Mouse (Mus musculus) neural tube, embryonic 15.5 days (tissue): Measurements from ENCODE around the gene Dapp1. TPM values are rescaled to one million over a fixed set of nuclear protein-coding genes. Genes with fewer than 3 reads are reported as not detected.
A peak's percentile ranks its signal among the peaks of the same experiment; 100 is the strongest.

ENCODE experiments used
- ATAC-seq: fragments of 200-750 bp; cut with Nextera tagmentation; 2 replicates; pipeline ENCODE4 v1.8.0; 2017; ENCODE audit warnings: mild to moderate bottlenecking, moderate TSS enrichment, moderate library complexity; ENCODE audit not compliant: low FRiP score
- H3K27ac ChIP-seq: fragments of 300-500 bp; sonication (generic); replicated peaks from 2 replicates; pipeline ENCODE4 v1.5.1; 2015; ENCODE audit warnings: mild to moderate bottlenecking, inconsistent platforms
- H3K27me3 ChIP-seq: fragments of 300-500 bp; sonication (generic); replicated peaks from 2 replicates; pipeline ENCODE4 v1.6.1; 2015; ENCODE audit warnings: inconsistent platforms
- H3K36me3 ChIP-seq: fragments of 300-500 bp; sonication (generic); 2 replicates; pipeline ENCODE4 v1.6.1; 2015; ENCODE audit warnings: inconsistent platforms
- H3K4me1 ChIP-seq: fragments of 300-500 bp; sonication (generic); 2 replicates; pipeline ENCODE4 v1.6.1; 2015; ENCODE audit warnings: inconsistent platforms
- H3K4me2 ChIP-seq: fragments of 300-500 bp; sonication (generic); 2 replicates; pipeline ENCODE4 v1.6.1; 2015; ENCODE audit warnings: inconsistent platforms, mild to moderate bottlenecking, moderate library complexity
- H3K4me3 ChIP-seq: fragments of 300-500 bp; sonication (generic); replicated peaks from 2 replicates; pipeline ENCODE4 v1.5.1; 2015; ENCODE audit warnings: mild to moderate bottlenecking, inconsistent platforms
- H3K9ac ChIP-seq: fragments of 300-500 bp; sonication (generic); replicated peaks from 2 replicates; pipeline ENCODE4 v1.6.1; 2015; ENCODE audit warnings: mild to moderate bottlenecking, inconsistent platforms
- H3K9me3 ChIP-seq: fragments of 300-500 bp; sonication (generic); replicated peaks from 2 replicates; pipeline ENCODE4 v1.6.1; 2016; ENCODE audit warnings: inconsistent platforms
- WGBS: fragments of 180-500 bp; shearing (Covaris S2); methylation state at CpG from one replicate; pipeline ENCODE4 v1.1.7; 2015; ENCODE audit warnings: mixed read lengths; 5-methylcytosine and 5-hydroxymethylcytosine counted together
- polyA plus RNA-seq: library from polyadenylated mRNA; unstranded; fragments of >200 nt; fragmentation: Nextera tagmentation; extraction: Ambion mirVana; gene quantifications from 2 replicates; pipeline ENCODE4 v1.2.1, GENCODE M21; 2015

Dapp1 gene
- polyA plus RNA-seq, 1 experiment from 2014 or later, result 1.5 TPM

- ATAC-seq, result no peak
- Histone ChIP-seq H3K4me3 (peak overlapping the region; percentile 29), H3K27ac (no peak overlapping the region), H3K27me3 (no peaks in the 10 kb centered on the region), H3K4me1 (peaks cover 16% of the 10 kb centered on the region), H3K36me3 (no peaks in the 10 kb centered on the region), H3K9ac (no peak overlapping the region), H3K9me3 (no peaks in the 10 kb centered on the region), H3K4me2 (peak overlapping the region; percentile 46)
- 45% methylated on average over 15 of the region's 15 CpGs for WGBS
These were observed 637 bp downstream of the Dapp1 start for GRCm38 (mm10) chr3:137980435-137981381.

GRCm38 (mm10) chr3:137978233-137978632, 3.1 kb downstream of the Dapp1 start:
- Histone ChIP-seq H3K4me2 (no peak overlapping the region), H3K27ac (no peak overlapping the region), H3K4me1 (peaks cover 20% of the 10 kb centered on the region), H3K9me3 (no peaks in the 10 kb centered on the region), H3K9ac (no peak overlapping the region), H3K4me3 (no peak overlapping the region), H3K36me3 (no peaks in the 10 kb centered on the region), H3K27me3 (no peaks in the 10 kb centered on the region)
- ATAC-seq, result no peak
- 84% methylated on average over 5 of the region's 5 CpGs for WGBS

GRCm38 (mm10) chr3:137977629-137978041, 3.7 kb downstream of the Dapp1 start:
- Histone ChIP-seq H3K9ac (no peak overlapping the region), H3K4me3 (no peak overlapping the region), H3K4me1 (peaks cover 20% of the 10 kb centered on the region), H3K27ac (peak overlapping the region; percentile 10), H3K36me3 (no peaks in the 10 kb centered on the region), H3K4me2 (no peak overlapping the region), H3K9me3 (no peaks in the 10 kb centered on the region), H3K27me3 (no peaks in the 10 kb centered on the region)
- peak; percentile 69 for ATAC-seq
- 25% methylated on average over 6 of the region's 6 CpGs for WGBS

- no peak overlapping the region for H3K4me2 ChIP-seq
- H3K36me3 ChIP-seq, result no peaks in the 10 kb centered on the region
- peak overlapping the region; percentile 48 for H3K27ac ChIP-seq
- peaks cover 20% of the 10 kb centered on the region for H3K4me1 ChIP-seq
- no peaks in the 10 kb centered on the region for H3K9me3 ChIP-seq
- no peak overlapping the region for H3K9ac ChIP-seq
- H3K27me3 ChIP-seq, result no peaks in the 10 kb centered on the region
- 23% methylated on average over 9 of the region's 9 CpGs for WGBS
- ATAC-seq, result peak; percentile 83
- no peak overlapping the region for H3K4me3 ChIP-seq
These were observed 4.3 kb downstream of the Dapp1 start for GRCm38 (mm10) chr3:137976943-137977628.

- H3K4me3 ChIP-seq, result no peak overlapping the region
- no peaks in the 10 kb centered on the region for H3K9me3 ChIP-seq
- H3K36me3 ChIP-seq, result no peaks in the 10 kb centered on the region
- no peak overlapping the region for H3K9ac ChIP-seq
- 84% methylated on average over 17 of the region's 17 CpGs for WGBS
- no peak for ATAC-seq
- H3K4me2 ChIP-seq, result no peak overlapping the region
- H3K27ac ChIP-seq, result no peak overlapping the region
- no peaks in the 10 kb centered on the region for H3K27me3 ChIP-seq
- H3K4me1 ChIP-seq, result peaks cover 16% of the 10 kb centered on the region
These were observed 5.4 kb downstream of the Dapp1 start for GRCm38 (mm10) chr3:137975856-137976423.

GRCm38 (mm10) chr3:137975435-137975834, 5.9 kb downstream of the Dapp1 start:
- no peaks in the 10 kb centered on the region for H3K36me3 ChIP-seq
- no peak for ATAC-seq
- no peaks in the 10 kb centered on the region for H3K9me3 ChIP-seq
- H3K27me3 ChIP-seq, result no peaks in the 10 kb centered on the region
- peaks cover 16% of the 10 kb centered on the region for H3K4me1 ChIP-seq
- no peak overlapping the region for H3K4me3 ChIP-seq
- no peak overlapping the region for H3K9ac ChIP-seq
- no peak overlapping the region for H3K27ac ChIP-seq
- no peak overlapping the region for H3K4me2 ChIP-seq
- 57% methylated on average over 7 of the region's 7 CpGs for WGBS

- no peaks in the 10 kb centered on the region for H3K27me3 ChIP-seq
- ATAC-seq, result no peak
- 83% methylated on average over 8 of the region's 8 CpGs for WGBS
- H3K9me3 ChIP-seq, result no peaks in the 10 kb centered on the region
- H3K36me3 ChIP-seq, result no peaks in the 10 kb centered on the region
- no peak overlapping the region for H3K9ac ChIP-seq
- H3K4me2 ChIP-seq, result no peak overlapping the region
- no peak overlapping the region for H3K4me3 ChIP-seq
- no peak overlapping the region for H3K27ac ChIP-seq
- peaks cover 16% of the 10 kb centered on the region for H3K4me1 ChIP-seq
These were observed 7.0 kb downstream of the Dapp1 start for GRCm38 (mm10) chr3:137974306-137974705.

- Histone ChIP-seq H3K4me2 (no peak overlapping the region), H3K36me3 (no peaks in the 10 kb centered on the region), H3K4me3 (no peak overlapping the region), H3K4me1 (peaks cover 16% of the 10 kb centered on the region), H3K9me3 (no peaks in the 10 kb centered on the region), H3K9ac (no peak overlapping the region), H3K27ac (no peak overlapping the region), H3K27me3 (no peaks in the 10 kb centered on the region)
- no peak for ATAC-seq
- 93% methylated on average over 7 of the region's 7 CpGs for WGBS
These were observed 8.4 kb downstream of the Dapp1 start for GRCm38 (mm10) chr3:137972989-137973388.

GRCm38 (mm10) chr3:137972224-137972623, 9.1 kb downstream of the Dapp1 start:
- H3K4me3 ChIP-seq, result no peak overlapping the region
- H3K27ac ChIP-seq, result no peak overlapping the region
- H3K36me3 ChIP-seq, result no peaks in the 10 kb centered on the region
- H3K27me3 ChIP-seq, result no peaks in the 10 kb centered on the region
- ATAC-seq, result no peak
- H3K9ac ChIP-seq, result no peak overlapping the region
- H3K4me1 ChIP-seq, result peaks cover 14% of the 10 kb centered on the region
- no peaks in the 10 kb centered on the region for H3K9me3 ChIP-seq
- 88% methylated on average over 5 of the region's 5 CpGs for WGBS
- H3K4me2 ChIP-seq, result no peak overlapping the region

- peak overlapping the region; percentile 20; the same call in 1 of the 2 replicates for H3K4me2 ChIP-seq
- no peak overlapping the region for H3K27ac ChIP-seq
- 53% methylated on average over 12 of the region's 12 CpGs for WGBS
- H3K27me3 ChIP-seq, result no peaks in the 10 kb centered on the region
- H3K4me3 ChIP-seq, result 0 out of 2 replicates have a peak overlapping the region, but pooled peaks have one; percentile 10
- no peaks in the 10 kb centered on the region for H3K9me3 ChIP-seq
- no peak for ATAC-seq
- no peak overlapping the region for H3K9ac ChIP-seq
- H3K4me1 ChIP-seq, result no peaks in the 10 kb centered on the region
- H3K36me3 ChIP-seq, result no peaks in the 10 kb centered on the region
These were observed 11.4 kb downstream of the Dapp1 start for GRCm38 (mm10) chr3:137969951-137970350.

GRCm38 (mm10) chr3:137968820-137969486, 12.4 kb downstream of the Dapp1 start:
- no peak overlapping the region for H3K4me2 ChIP-seq
- no peaks in the 10 kb centered on the region for H3K36me3 ChIP-seq
- H3K27ac ChIP-seq, result no peak overlapping the region
- H3K27me3 ChIP-seq, result no peaks in the 10 kb centered on the region
- H3K9me3 ChIP-seq, result no peaks in the 10 kb centered on the region
- H3K9ac ChIP-seq, result no peak overlapping the region
- H3K4me1 ChIP-seq, result no peaks in the 10 kb centered on the region
- H3K4me3 ChIP-seq, result no peak overlapping the region
- ATAC-seq, result no peak
- WGBS, result 88% methylated on average over 9 of the region's 9 CpGs
